Mouse (Mus musculus) liver, embryonic 15.5 days (tissue): ENCODE results near the gene Gripap1. TPM values are rescaled to one million over a fixed set of nuclear protein-coding genes. Genes with fewer than 3 reads are reported as not detected.

Experiments used
- ATAC-seq: fragments of 200-750 bp; cut with Nextera tagmentation; 2 replicates; pipeline ENCODE4 v1.8.0; 2017; ENCODE audit warnings: moderate number of reproducible peaks, mild to moderate bottlenecking, moderate library complexity; ENCODE audit not compliant: insufficient read depth
- H3K27ac ChIP-seq: fragments of 300-500 bp; sonication (generic); replicated peaks from 2 replicates; pipeline ENCODE4 v1.5.1; 2015; ENCODE audit warnings: mild to moderate bottlenecking, inconsistent platforms
- H3K27me3 ChIP-seq: fragments of 300-500 bp; sonication (generic); 2 replicates; pipeline ENCODE4 v1.6.1; 2015; ENCODE audit warnings: mild to moderate bottlenecking, inconsistent platforms
- H3K36me3 ChIP-seq: fragments of 300-500 bp; sonication (generic); replicated peaks from 2 replicates; pipeline ENCODE4 v1.6.1; 2015; ENCODE audit warnings: moderate library complexity, mild to moderate bottlenecking, inconsistent platforms
- H3K4me1 ChIP-seq: fragments of 300-500 bp; sonication (generic); replicated peaks from 2 replicates; pipeline ENCODE4 v1.6.1; 2015; ENCODE audit warnings: inconsistent platforms
- H3K4me2 ChIP-seq: fragments of 300-500 bp; sonication (generic); 2 replicates; pipeline ENCODE4 v1.6.1; 2015; ENCODE audit warnings: moderate library complexity, mild to moderate bottlenecking, inconsistent platforms
- H3K4me3 ChIP-seq: fragments of 300-500 bp; sonication (generic); replicated peaks from 2 replicates; pipeline ENCODE4 v1.5.1; 2015; ENCODE audit warnings: mild to moderate bottlenecking, inconsistent platforms
- H3K9ac ChIP-seq: fragments of 300-500 bp; sonication (generic); 2 replicates; pipeline ENCODE4 v1.6.1; 2015; ENCODE audit warnings: moderate library complexity, mild to moderate bottlenecking, inconsistent platforms
- H3K9me3 ChIP-seq: fragments of 300-500 bp; sonication (generic); replicated peaks from 2 replicates; pipeline ENCODE4 v1.6.1; 2016; ENCODE audit warnings: inconsistent platforms
- WGBS: fragments of 180-500 bp; shearing (Covaris S2); methylation state at CpG from one replicate; pipeline ENCODE4 v1.1.7; 2015; ENCODE audit warnings: mixed read lengths; ENCODE audit not compliant: insufficient replicate concordance; 5-methylcytosine and 5-hydroxymethylcytosine counted together
- polyA plus RNA-seq: library from polyadenylated mRNA; unstranded; fragments of >200 nt; fragmentation: Nextera tagmentation; extraction: Ambion mirVana; gene quantifications from 2 replicates; pipeline ENCODE4 v1.2.1, GENCODE M21; 2015

Gripap1 gene
- polyA plus RNA-seq, 1 experiment from 2014 or later: 25.5 TPM

GRCm38 (mm10) chrX:7841163-7842162 is 51.9 kb downstream of the Gripap1 start, which contains the start of gene Otud5:
Gene Otud5 (plus strand): TSS chrX:7841364.
- H3K4me3 ChIP-seq: peak within 1 kb of the TSS; percentile 81
- H3K36me3 ChIP-seq: peaks cover 26% of the 10 kb centered on the region
- H3K4me1 ChIP-seq: peaks cover 70% of the 10 kb centered on the region
- peak within 1 kb of the TSS; percentile 88 for H3K9ac ChIP-seq
- H3K27me3 ChIP-seq: no peaks in the 10 kb centered on the region
- H3K27ac ChIP-seq: peak within 1 kb of the TSS; percentile 96
- H3K9me3 ChIP-seq: no peaks in the 10 kb centered on the region
- ATAC-seq: peak; percentile 91
- WGBS: 14% methylated on average over 74 of the region's 74 CpGs
- H3K4me2 ChIP-seq: peak within 1 kb of the TSS; percentile 65

GRCm38 (mm10) chrX:7842318-7842717 is 52.8 kb downstream of the Gripap1 start:
- H3K4me1 ChIP-seq: peaks cover 62% of the 10 kb centered on the region

GRCm38 (mm10) chrX:7847845-7848244 is 58.3 kb downstream of the Gripap1 start:
- no peaks in the 10 kb centered on the region for H3K27me3 ChIP-seq
- no peak overlapping the region for H3K27ac ChIP-seq
- peaks cover 72% of the 10 kb centered on the region for H3K36me3 ChIP-seq
- WGBS: 67% methylated on average over 2 of the region's 2 CpGs
- no peaks in the 10 kb centered on the region for H3K9me3 ChIP-seq
- H3K4me3 ChIP-seq: no peak overlapping the region
- ATAC-seq: no peak
- no peak overlapping the region for H3K9ac ChIP-seq
- H3K4me1 ChIP-seq: peaks cover 30% of the 10 kb centered on the region
- H3K4me2 ChIP-seq: no peak overlapping the region

More at GRCm38 (mm10) chrX:7842318-7842717, 52.8 kb downstream of the Gripap1 start:
- H3K27ac ChIP-seq: peak overlapping the region; percentile 96
- ATAC-seq: no peak
- H3K36me3 ChIP-seq: peaks cover 33% of the 10 kb centered on the region
- WGBS: 25% methylated on average over 42 of the region's 42 CpGs
- no peaks in the 10 kb centered on the region for H3K9me3 ChIP-seq
- peak overlapping the region; percentile 65 for H3K4me2 ChIP-seq
- H3K4me3 ChIP-seq: peak overlapping the region; percentile 81
- H3K9ac ChIP-seq: peak overlapping the region; percentile 88
- no peaks in the 10 kb centered on the region for H3K27me3 ChIP-seq

- peaks cover 10% of the 10 kb centered on the region for H3K4me1 ChIP-seq
- no peaks in the 10 kb centered on the region for H3K9me3 ChIP-seq
- H3K4me2 ChIP-seq: no peak overlapping the region
- H3K9ac ChIP-seq: no peak overlapping the region
- ATAC-seq: no peak
- WGBS: 14% methylated on average over 2 of the region's 2 CpGs
- H3K36me3 ChIP-seq: peaks cover 66% of the 10 kb centered on the region
- no peaks in the 10 kb centered on the region for H3K27me3 ChIP-seq
- no peak overlapping the region for H3K4me3 ChIP-seq
- no peak overlapping the region for H3K27ac ChIP-seq
Observed at GRCm38 (mm10) chrX:7854578-7854977, 65.0 kb downstream of the Gripap1 start.

- ATAC-seq: peak; percentile 63
- Histone ChIP-seq H3K36me3 (peaks cover 52% of the 10 kb centered on the region), H3K27ac (no peak overlapping the region), H3K27me3 (no peaks in the 10 kb centered on the region), H3K9ac (no peak overlapping the region), H3K4me3 (no peak overlapping the region), H3K4me1 (peaks cover 29% of the 10 kb centered on the region), H3K4me2 (no peak overlapping the region), H3K9me3 (no peaks in the 10 kb centered on the region)
- 37% methylated on average over 3 of the region's 3 CpGs for WGBS
Observed at GRCm38 (mm10) chrX:7859191-7859753, 69.7 kb downstream of the Gripap1 start.

GRCm38 (mm10) chrX:7863181-7863580 is 73.6 kb downstream of the Gripap1 start:
- H3K9ac ChIP-seq: no peak overlapping the region
- H3K4me2 ChIP-seq: no peak overlapping the region
- H3K4me1 ChIP-seq: peaks cover 37% of the 10 kb centered on the region
- H3K27me3 ChIP-seq: no peaks in the 10 kb centered on the region
- 57% methylated on average over 1 of the region's 1 CpGs for WGBS
- no peak overlapping the region for H3K4me3 ChIP-seq
- H3K36me3 ChIP-seq: peaks cover 50% of the 10 kb centered on the region
- no peaks in the 10 kb centered on the region for H3K9me3 ChIP-seq
- no peak overlapping the region for H3K27ac ChIP-seq
- no peak for ATAC-seq

GRCm38 (mm10) chrX:7864551-7864950 is 75.0 kb downstream of the Gripap1 start:
- 45% methylated on average over 3 of the region's 3 CpGs for WGBS

GRCm38 (mm10) chrX:7865343-7865742 is 75.8 kb downstream of the Gripap1 start:
- H3K4me3 ChIP-seq: no peak overlapping the region
- H3K4me2 ChIP-seq: no peak overlapping the region
- ATAC-seq: no peak
- H3K27ac ChIP-seq: no peak overlapping the region
- H3K9ac ChIP-seq: no peak overlapping the region
- WGBS: 43% methylated on average over 2 of the region's 2 CpGs
- H3K27me3 ChIP-seq: no peaks in the 10 kb centered on the region
- peaks cover 20% of the 10 kb centered on the region for H3K4me1 ChIP-seq
- H3K36me3 ChIP-seq: peaks cover 55% of the 10 kb centered on the region
- no peaks in the 10 kb centered on the region for H3K9me3 ChIP-seq

More at GRCm38 (mm10) chrX:7864551-7864950, 75.0 kb downstream of the Gripap1 start:
- no peak overlapping the region for H3K4me3 ChIP-seq
- H3K4me1 ChIP-seq: peaks cover 27% of the 10 kb centered on the region
- H3K4me2 ChIP-seq: no peak overlapping the region
- ATAC-seq: no peak
- H3K27ac ChIP-seq: no peak overlapping the region
- H3K9ac ChIP-seq: no peak overlapping the region
- H3K9me3 ChIP-seq: no peaks in the 10 kb centered on the region
- peaks cover 51% of the 10 kb centered on the region for H3K36me3 ChIP-seq
- no peaks in the 10 kb centered on the region for H3K27me3 ChIP-seq

- H3K36me3 ChIP-seq: peaks cover 59% of the 10 kb centered on the region
- H3K9ac ChIP-seq: no peak overlapping the region
- H3K27ac ChIP-seq: no peak overlapping the region
- no peak overlapping the region for H3K4me3 ChIP-seq
- ATAC-seq: no peak
- no peak overlapping the region for H3K4me2 ChIP-seq
- no peaks in the 10 kb centered on the region for H3K27me3 ChIP-seq
- peaks cover 16% of the 10 kb centered on the region for H3K4me1 ChIP-seq
- WGBS: 31% methylated on average over 2 of the region's 2 CpGs
- no peaks in the 10 kb centered on the region for H3K9me3 ChIP-seq
Observed at GRCm38 (mm10) chrX:7865786-7866185, 76.2 kb downstream of the Gripap1 start.

- Histone ChIP-seq H3K27me3 (no peaks in the 10 kb centered on the region), H3K27ac (no peak overlapping the region), H3K36me3 (peaks cover 60% of the 10 kb centered on the region), H3K9me3 (no peaks in the 10 kb centered on the region), H3K4me2 (no peak overlapping the region), H3K4me1 (peaks cover 8% of the 10 kb centered on the region), H3K9ac (no peak overlapping the region), H3K4me3 (no peak overlapping the region)
- ATAC-seq: no peak
- WGBS: 88% methylated on average over 1 of the region's 1 CpGs
Observed at GRCm38 (mm10) chrX:7867141-7867540, 77.6 kb downstream of the Gripap1 start.

- no peak overlapping the region for H3K4me3 ChIP-seq
- H3K27me3 ChIP-seq: no peaks in the 10 kb centered on the region
- peaks cover 8% of the 10 kb centered on the region for H3K4me1 ChIP-seq
- no peak overlapping the region for H3K27ac ChIP-seq
- H3K9me3 ChIP-seq: no peaks in the 10 kb centered on the region
- ATAC-seq: no peak
- H3K9ac ChIP-seq: no peak overlapping the region
- H3K4me2 ChIP-seq: no peak overlapping the region
- 44% methylated on average over 2 of the region's 2 CpGs for WGBS
- H3K36me3 ChIP-seq: peaks cover 69% of the 10 kb centered on the region
Observed at GRCm38 (mm10) chrX:7868506-7868905, 78.9 kb downstream of the Gripap1 start.
